Mouse (Mus musculus) forebrain, postnatal 0 days (tissue): ENCODE measurements around the gene Raver2. TPM values are rescaled to one million over a fixed set of nuclear protein-coding genes. Genes with fewer than 3 reads are reported as not detected.

Experiments used
- ATAC-seq: fragments of 200-750 bp; cut with Nextera tagmentation; 2 replicates; pipeline ENCODE4 v1.8.0; 2017; ENCODE audit warnings: mild to moderate bottlenecking, moderate library complexity
- DNase-seq: peaks from one replicate; pipeline ENCODE4 v3.0.0-alpha.2; 2015
- H3K27ac ChIP-seq: fragments of 300-500 bp; sonication (generic); 2 replicates; pipeline ENCODE4 v1.5.1; 2014; ENCODE audit warnings: low read depth, mild to moderate bottlenecking, antibody characterized with exemption, low read length, moderate library complexity, mixed read lengths
- H3K27me3 ChIP-seq: fragments of 300-500 bp; sonication (generic); 2 replicates; pipeline ENCODE4 v1.6.1; 2014; ENCODE audit warnings: mild to moderate bottlenecking, low read length, mixed read lengths; ENCODE audit not compliant: insufficient read depth
- H3K36me3 ChIP-seq: fragments of 300-500 bp; sonication (generic); 2 replicates; pipeline ENCODE4 v1.6.1; 2014; ENCODE audit warnings: mild to moderate bottlenecking, moderate library complexity; ENCODE audit not compliant: insufficient read depth
- H3K4me1 ChIP-seq: fragments of 300-500 bp; sonication (generic); 2 replicates; pipeline ENCODE4 v1.6.1; 2014; ENCODE audit warnings: antibody characterized with exemption; ENCODE audit not compliant: insufficient read depth
- H3K4me2 ChIP-seq: fragments of 300-500 bp; sonication (generic); 2 replicates; pipeline ENCODE4 v1.6.1; 2014; ENCODE audit warnings: low read depth, mild to moderate bottlenecking, moderate library complexity
- H3K4me3 ChIP-seq: fragments of 300-500 bp; sonication (generic); 2 replicates; pipeline ENCODE4 v1.5.1; 2014; ENCODE audit warnings: low read depth, low read length, mixed read lengths
- H3K9ac ChIP-seq: fragments of 300-500 bp; sonication (generic); 2 replicates; pipeline ENCODE4 v1.6.1; 2014; ENCODE audit warnings: mild to moderate bottlenecking
- H3K9me3 ChIP-seq: fragments of 300-500 bp; sonication (generic); 2 replicates; pipeline ENCODE4 v1.6.1; 2016; ENCODE audit warnings: low read length
- CTCF ChIP-seq: sonication (generic); IDR thresholded peaks from 2 replicates; pipeline ENCODE4 v1.5.1; 2016; ENCODE audit warnings: antibody characterized with exemption, control low read depth, low read depth
- WGBS: fragments of 180-500 bp; shearing (Covaris S2); extraction: QIAGEN DNeasy Blood & Tissue Kit; methylation state at CpG from one replicate; pipeline ENCODE4 v1.1.7; 2014; 5-methylcytosine and 5-hydroxymethylcytosine counted together
- polyA plus RNA-seq: library from polyadenylated mRNA; unstranded; fragments of >200 nt; fragmentation: Nextera tagmentation; extraction: Ambion mirVana; gene quantifications from 2 replicates; pipeline ENCODE4 v1.2.1, GENCODE M21; 2015
- total RNA-seq: library from RNA; depleted of rRNA; stranded (reverse); fragments of >200 nt; gene quantifications from 2 replicates; pipeline ENCODE4 v1.2.3, GENCODE M21; 2014

The Raver2 gene
- total and polyA plus RNA-seq, 2 experiments from 2014 or later, result 6.5 to 14.4 TPM

GRCm38 (mm10) chr4:101180681-101181080 lies 111.9 kb downstream of the Raver2 start:
- no peaks in the 10 kb centered on the region for H3K4me1 ChIP-seq
- no peak overlapping the region for H3K4me2 ChIP-seq
- ATAC-seq, result no peak
- TF ChIP-seq CTCF, result no peak
- DNase-seq, result no peak
- peaks cover 19% of the 10 kb centered on the region for H3K36me3 ChIP-seq
- no peaks in the 10 kb centered on the region for H3K27me3 ChIP-seq
- no peak overlapping the region for H3K27ac ChIP-seq
- H3K9me3 ChIP-seq, result no peaks in the 10 kb centered on the region
- no peak overlapping the region for H3K9ac ChIP-seq
- H3K4me3 ChIP-seq, result no peak overlapping the region
- 51% methylated on average over 5 of the region's 5 CpGs for WGBS

GRCm38 (mm10) chr4:101182603-101183011 lies 113.8 kb downstream of the Raver2 start:
- Histone ChIP-seq H3K9me3 (no peaks in the 10 kb centered on the region), H3K4me2 (no peak overlapping the region), H3K4me1 (no peaks in the 10 kb centered on the region), H3K27ac (no peak overlapping the region), H3K27me3 (no peaks in the 10 kb centered on the region), H3K36me3 (peaks cover 15% of the 10 kb centered on the region), H3K4me3 (no peak overlapping the region), H3K9ac (no peak overlapping the region)
- WGBS, result 84% methylated on average over 9 of the region's 9 CpGs
- TF ChIP-seq CTCF, result no peak
- ATAC-seq, result no peak
- no peak for DNase-seq

GRCm38 (mm10) chr4:101185216-101185615 lies 116.4 kb downstream of the Raver2 start:
- no peak overlapping the region for H3K4me2 ChIP-seq
- no peaks in the 10 kb centered on the region for H3K4me1 ChIP-seq
- no peaks in the 10 kb centered on the region for H3K9me3 ChIP-seq
- no peak overlapping the region for H3K27ac ChIP-seq
- no peak for TF ChIP-seq CTCF
- no peaks in the 10 kb centered on the region for H3K27me3 ChIP-seq
- ATAC-seq (no peak), DNase-seq (no peak)
- H3K36me3 ChIP-seq, result peaks cover 15% of the 10 kb centered on the region; the same call in 1 of the 2 replicates
- no peak overlapping the region for H3K4me3 ChIP-seq
- 73% methylated on average over 3 of the region's 3 CpGs for WGBS
- no peak overlapping the region; the same call in 1 of the 2 replicates for H3K9ac ChIP-seq

- Histone ChIP-seq H3K4me2 (no peak overlapping the region), H3K9me3 (no peaks in the 10 kb centered on the region), H3K27ac (no peak overlapping the region), H3K9ac (no peak overlapping the region), H3K4me1 (no peaks in the 10 kb centered on the region), H3K36me3 (peaks cover 20% of the 10 kb centered on the region), H3K27me3 (no peaks in the 10 kb centered on the region), H3K4me3 (no peak overlapping the region)
- DNase-seq, result no peak
- peak; percentile 25; the same call in 1 of the 2 replicates for ATAC-seq
- TF ChIP-seq CTCF, result no peak
- 77% methylated on average over 5 of the region's 5 CpGs for WGBS
Observed at GRCm38 (mm10) chr4:101186591-101186990, 117.8 kb downstream of the Raver2 start.

GRCm38 (mm10) chr4:101187381-101187780 lies 118.6 kb downstream of the Raver2 start:
- Histone ChIP-seq H3K4me1 (no peaks in the 10 kb centered on the region), H3K4me3 (no peak overlapping the region), H3K9ac (no peak overlapping the region), H3K27me3 (no peaks in the 10 kb centered on the region), H3K9me3 (no peaks in the 10 kb centered on the region), H3K36me3 (peaks cover 18% of the 10 kb centered on the region), H3K27ac (no peak overlapping the region), H3K4me2 (no peak overlapping the region)
- 84% methylated on average over 4 of the region's 4 CpGs for WGBS
- DNase-seq, result no peak
- ATAC-seq, result no peak
- TF ChIP-seq CTCF, result no peak

GRCm38 (mm10) chr4:101192241-101192976 lies 123.6 kb downstream of the Raver2 start:
- Histone ChIP-seq H3K4me1 (no peaks in the 10 kb centered on the region), H3K9ac (no peak overlapping the region), H3K36me3 (peaks cover 7% of the 10 kb centered on the region; the same call in 1 of the 2 replicates), H3K4me2 (no peak overlapping the region), H3K4me3 (no peak overlapping the region), H3K9me3 (no peaks in the 10 kb centered on the region), H3K27ac (no peak overlapping the region), H3K27me3 (no peaks in the 10 kb centered on the region)
- DNase-seq, result no peak
- 95% methylated on average over 5 of the region's 5 CpGs for WGBS
- no peak for TF ChIP-seq CTCF
- no peak for ATAC-seq

GRCm38 (mm10) chr4:101194170-101194569 lies 125.4 kb downstream of the Raver2 start:
- no peaks in the 10 kb centered on the region for H3K9me3 ChIP-seq
- H3K36me3 ChIP-seq, result peaks cover 7% of the 10 kb centered on the region; the same call in 1 of the 2 replicates
- no peak for DNase-seq
- H3K27me3 ChIP-seq, result no peaks in the 10 kb centered on the region
- H3K9ac ChIP-seq, result no peak overlapping the region
- peaks cover 6% of the 10 kb centered on the region; the same call in 1 of the 2 replicates for H3K4me1 ChIP-seq
- TF ChIP-seq CTCF, result no peak
- H3K4me2 ChIP-seq, result no peak overlapping the region
- no peak overlapping the region for H3K4me3 ChIP-seq
- H3K27ac ChIP-seq, result no peak overlapping the region
- WGBS, result 80% methylated on average over 1 of the region's 1 CpGs
- no peak for ATAC-seq
